Mouse (Mus musculus) midbrain, embryonic 15.5 days (tissue): ENCODE measurements around the gene Treml2. TPM values are rescaled to one million over a fixed set of nuclear protein-coding genes. Genes with fewer than 3 reads are reported as not detected.

Experiments
- ATAC-seq: fragments of 200-750 bp; cut with Nextera tagmentation; replicated peaks from 2 replicates; pipeline ENCODE4 v1.8.0; 2017; ENCODE audit warnings: moderate TSS enrichment
- H3K27ac ChIP-seq: fragments of 300-500 bp; sonication (generic); 2 replicates; pipeline ENCODE4 v1.5.1; 2015; ENCODE audit warnings: mild to moderate bottlenecking, inconsistent platforms
- H3K27me3 ChIP-seq: fragments of 300-500 bp; sonication (generic); replicated peaks from 2 replicates; pipeline ENCODE4 v1.6.1; 2015; ENCODE audit warnings: inconsistent platforms
- H3K36me3 ChIP-seq: fragments of 300-500 bp; sonication (generic); replicated peaks from 2 replicates; pipeline ENCODE4 v1.6.1; 2015; ENCODE audit warnings: inconsistent platforms
- H3K4me1 ChIP-seq: fragments of 300-500 bp; sonication (generic); 2 replicates; pipeline ENCODE4 v1.6.1; 2015; ENCODE audit warnings: inconsistent platforms
- H3K4me2 ChIP-seq: fragments of 300-500 bp; sonication (generic); 2 replicates; pipeline ENCODE4 v1.6.1; 2015; ENCODE audit warnings: inconsistent platforms, mild to moderate bottlenecking, moderate library complexity
- H3K4me3 ChIP-seq: fragments of 300-500 bp; sonication (generic); 2 replicates; pipeline ENCODE4 v1.5.1; 2015; ENCODE audit warnings: mild to moderate bottlenecking, inconsistent platforms
- H3K9ac ChIP-seq: fragments of 300-500 bp; sonication (generic); 2 replicates; pipeline ENCODE4 v1.6.1; 2015; ENCODE audit warnings: mild to moderate bottlenecking, inconsistent platforms
- H3K9me3 ChIP-seq: fragments of 300-500 bp; sonication (generic); 2 replicates; pipeline ENCODE4 v1.6.1; 2016; ENCODE audit warnings: inconsistent platforms
- WGBS: fragments of 180-500 bp; shearing (Covaris S2); methylation state at CpG from one replicate; pipeline ENCODE4 v1.1.7; 2015; ENCODE audit warnings: mixed read lengths; 5-methylcytosine and 5-hydroxymethylcytosine counted together
- polyA plus RNA-seq: library from polyadenylated mRNA; unstranded; fragments of >200 nt; fragmentation: Nextera tagmentation; extraction: Ambion mirVana; gene quantifications from 2 replicates; pipeline ENCODE4 v1.2.1, GENCODE M21; 2015

Gene Treml2
- polyA plus RNA-seq, 1 experiment from 2014 or later = not detected

GRCm38 (mm10) chr17:48272598-48272997, 26.7 kb upstream of the Treml2 start:
- no peak overlapping the region for H3K9ac ChIP-seq
- WGBS = 87% methylated on average over 4 of the region's 4 CpGs
- H3K36me3 ChIP-seq = no peaks in the 10 kb centered on the region
- H3K4me2 ChIP-seq = no peak overlapping the region
- H3K27ac ChIP-seq = no peak overlapping the region
- H3K4me3 ChIP-seq = no peak overlapping the region
- ATAC-seq = no peak
- no peaks in the 10 kb centered on the region for H3K9me3 ChIP-seq
- H3K27me3 ChIP-seq = no peaks in the 10 kb centered on the region
- no peaks in the 10 kb centered on the region for H3K4me1 ChIP-seq

GRCm38 (mm10) chr17:48274098-48274497, 25.2 kb upstream of the Treml2 start:
- ATAC-seq = no peak
- Histone ChIP-seq H3K36me3 (no peaks in the 10 kb centered on the region), H3K4me1 (no peaks in the 10 kb centered on the region), H3K4me2 (no peak overlapping the region), H3K4me3 (no peak overlapping the region), H3K9ac (no peak overlapping the region), H3K27ac (no peak overlapping the region), H3K9me3 (no peaks in the 10 kb centered on the region), H3K27me3 (no peaks in the 10 kb centered on the region)
- WGBS = 93% methylated on average over 4 of the region's 4 CpGs

- 27% methylated on average over 6 of the region's 6 CpGs for WGBS
- Histone ChIP-seq H3K9me3 (no peaks in the 10 kb centered on the region), H3K4me1 (no peaks in the 10 kb centered on the region), H3K4me3 (no peak overlapping the region), H3K27me3 (no peaks in the 10 kb centered on the region), H3K27ac (no peak overlapping the region), H3K4me2 (no peak overlapping the region), H3K36me3 (no peaks in the 10 kb centered on the region), H3K9ac (no peak overlapping the region)
- no peak for ATAC-seq
Measured at GRCm38 (mm10) chr17:48274885-48275284, 24.4 kb upstream of the Treml2 start.

- Histone ChIP-seq H3K27ac (no peak overlapping the region), H3K36me3 (no peaks in the 10 kb centered on the region), H3K9me3 (no peaks in the 10 kb centered on the region), H3K4me2 (no peak overlapping the region), H3K4me1 (no peaks in the 10 kb centered on the region), H3K4me3 (no peak overlapping the region), H3K27me3 (no peaks in the 10 kb centered on the region), H3K9ac (no peak overlapping the region)
- WGBS = 65% methylated on average over 7 of the region's 7 CpGs
- no peak for ATAC-seq
Measured at GRCm38 (mm10) chr17:48275736-48276135, 23.6 kb upstream of the Treml2 start.

- ATAC-seq = no peak
- Histone ChIP-seq H3K4me3 (no peak overlapping the region), H3K9ac (no peak overlapping the region), H3K4me2 (no peak overlapping the region), H3K27me3 (no peaks in the 10 kb centered on the region), H3K27ac (no peak overlapping the region), H3K9me3 (no peaks in the 10 kb centered on the region), H3K36me3 (no peaks in the 10 kb centered on the region), H3K4me1 (peaks cover 9% of the 10 kb centered on the region)
Measured at GRCm38 (mm10) chr17:48278381-48278780, 20.9 kb upstream of the Treml2 start.

GRCm38 (mm10) chr17:48279002-48279401, 20.3 kb upstream of the Treml2 start:
- Histone ChIP-seq H3K27ac (no peak overlapping the region), H3K27me3 (no peaks in the 10 kb centered on the region), H3K9ac (no peak overlapping the region), H3K9me3 (no peaks in the 10 kb centered on the region), H3K4me3 (no peak overlapping the region), H3K36me3 (no peaks in the 10 kb centered on the region), H3K4me2 (no peak overlapping the region), H3K4me1 (peaks cover 9% of the 10 kb centered on the region)
- no peak for ATAC-seq
- 84% methylated on average over 4 of the region's 4 CpGs for WGBS

- Histone ChIP-seq H3K9me3 (no peaks in the 10 kb centered on the region), H3K4me1 (peaks cover 9% of the 10 kb centered on the region), H3K4me2 (peak overlapping the region; percentile 49), H3K27me3 (no peaks in the 10 kb centered on the region), H3K27ac (no peak overlapping the region), H3K36me3 (no peaks in the 10 kb centered on the region), H3K4me3 (peak overlapping the region; percentile 30), H3K9ac (peak overlapping the region; percentile 34; the same call in 1 of the 2 replicates)
- 31% methylated on average over 14 of the region's 18 CpGs for WGBS
- peak; percentile 65 for ATAC-seq
Measured at GRCm38 (mm10) chr17:48280943-48281738, 18.2 kb upstream of the Treml2 start.

GRCm38 (mm10) chr17:48281739-48282085, 17.6 kb upstream of the Treml2 start:
- ATAC-seq = 0 out of 2 replicates have a peak, but pooled peaks have one; percentile 71
- H3K9ac ChIP-seq = peak overlapping the region; percentile 34; the same call in 1 of the 2 replicates
- H3K36me3 ChIP-seq = no peaks in the 10 kb centered on the region

GRCm38 (mm10) chr17:48286765-48287164, 12.5 kb upstream of the Treml2 start:
- WGBS = 54% methylated on average over 1 of the region's 1 CpGs
- no peak for ATAC-seq
- no peak overlapping the region for H3K9ac ChIP-seq
- H3K27ac ChIP-seq = no peak overlapping the region
- H3K27me3 ChIP-seq = no peaks in the 10 kb centered on the region
- H3K36me3 ChIP-seq = no peaks in the 10 kb centered on the region
- H3K4me3 ChIP-seq = no peak overlapping the region
- H3K4me1 ChIP-seq = peaks cover 2% of the 10 kb centered on the region; the same call in 1 of the 2 replicates
- H3K4me2 ChIP-seq = no peak overlapping the region
- no peaks in the 10 kb centered on the region for H3K9me3 ChIP-seq

More at GRCm38 (mm10) chr17:48281739-48282085, 17.6 kb upstream of the Treml2 start:
- H3K4me1 ChIP-seq = peaks cover 9% of the 10 kb centered on the region
- peak overlapping the region; percentile 49 for H3K4me2 ChIP-seq
- no peaks in the 10 kb centered on the region for H3K27me3 ChIP-seq
- WGBS = 10% methylated on average over 3 of the region's 3 CpGs
- peak overlapping the region; percentile 30 for H3K4me3 ChIP-seq
- H3K9me3 ChIP-seq = no peaks in the 10 kb centered on the region
- H3K27ac ChIP-seq = no peak overlapping the region

- H3K4me1 ChIP-seq = no peaks in the 10 kb centered on the region
- H3K4me3 ChIP-seq = no peak overlapping the region
- ATAC-seq = no peak
- no peak overlapping the region for H3K27ac ChIP-seq
- H3K9ac ChIP-seq = no peak overlapping the region
- H3K27me3 ChIP-seq = no peaks in the 10 kb centered on the region
- no peaks in the 10 kb centered on the region for H3K9me3 ChIP-seq
- 70% methylated on average over 2 of the region's 2 CpGs for WGBS
- no peak overlapping the region for H3K4me2 ChIP-seq
- H3K36me3 ChIP-seq = no peaks in the 10 kb centered on the region
Measured at GRCm38 (mm10) chr17:48287276-48287675, 12.0 kb upstream of the Treml2 start.

GRCm38 (mm10) chr17:48293500-48294194, 5.7 kb upstream of the Treml2 start:
- no peak for ATAC-seq
- Histone ChIP-seq H3K27me3 (no peaks in the 10 kb centered on the region), H3K9ac (no peak overlapping the region), H3K27ac (no peak overlapping the region), H3K9me3 (no peaks in the 10 kb centered on the region), H3K4me1 (no peaks in the 10 kb centered on the region), H3K4me3 (no peak overlapping the region), H3K36me3 (no peaks in the 10 kb centered on the region), H3K4me2 (no peak overlapping the region)
- WGBS = 85% methylated on average over 5 of the region's 5 CpGs

GRCm38 (mm10) chr17:48299756-48300155, 458 bp downstream of the Treml2 start:
- no peaks in the 10 kb centered on the region for H3K9me3 ChIP-seq
- no peak for ATAC-seq
- H3K27me3 ChIP-seq = no peaks in the 10 kb centered on the region
- H3K4me1 ChIP-seq = no peaks in the 10 kb centered on the region
- H3K4me2 ChIP-seq = no peak overlapping the region
- no peak overlapping the region for H3K27ac ChIP-seq
- no peak overlapping the region for H3K9ac ChIP-seq
- H3K36me3 ChIP-seq = no peaks in the 10 kb centered on the region
- 50% methylated on average over 7 of the region's 7 CpGs for WGBS
- H3K4me3 ChIP-seq = no peak overlapping the region

GRCm38 (mm10) chr17:48300199-48300598, 901 bp downstream of the Treml2 start:
- no peak for ATAC-seq
- no peak overlapping the region for H3K4me2 ChIP-seq
- no peaks in the 10 kb centered on the region for H3K27me3 ChIP-seq
- no peak overlapping the region for H3K9ac ChIP-seq
- H3K9me3 ChIP-seq = no peaks in the 10 kb centered on the region
- H3K36me3 ChIP-seq = no peaks in the 10 kb centered on the region
- 77% methylated on average over 7 of the region's 7 CpGs for WGBS
- H3K27ac ChIP-seq = no peak overlapping the region
- H3K4me1 ChIP-seq = no peaks in the 10 kb centered on the region
- H3K4me3 ChIP-seq = no peak overlapping the region
